Mouse (Mus musculus) embryonic facial prominence, embryonic 10.5 days (tissue): ENCODE data around the gene Nars2. TPM values are rescaled to one million over a fixed set of nuclear protein-coding genes. Genes with fewer than 3 reads are reported as not detected.
A peak's percentile ranks its signal among the peaks of the same experiment; 100 is the strongest.

Source experiments
- DNase-seq: peaks from one replicate; pipeline ENCODE4 v3.0.0-alpha.2; 2017; ENCODE audit warnings: low spot score
- H3K27ac ChIP-seq: fragments of 300-500 bp; sonication (generic); replicated peaks from 2 replicates; pipeline ENCODE4 v1.5.1; 2016; ENCODE audit warnings: mild to moderate bottlenecking
- H3K27me3 ChIP-seq: fragments of 300-500 bp; sonication (generic); replicated peaks from 2 replicates; pipeline ENCODE4 v1.6.1; 2016; ENCODE audit warnings: low read depth, mild to moderate bottlenecking; ENCODE audit not compliant: poor library complexity, severe bottlenecking
- H3K36me3 ChIP-seq: fragments of 300-500 bp; sonication (generic); replicated peaks from 2 replicates; pipeline ENCODE4 v1.6.1; 2016; ENCODE audit warnings: mild to moderate bottlenecking, moderate library complexity
- H3K4me1 ChIP-seq: fragments of 300-500 bp; sonication (generic); 2 replicates; pipeline ENCODE4 v1.6.1; 2016
- H3K4me3 ChIP-seq: fragments of 300-500 bp; sonication (generic); 2 replicates; pipeline ENCODE4 v1.5.1; 2016; ENCODE audit warnings: mild to moderate bottlenecking, moderate library complexity
- H3K9me3 ChIP-seq: fragments of 300-500 bp; sonication (generic); 2 replicates; pipeline ENCODE4 v1.6.1; 2016; ENCODE audit warnings: mild to moderate bottlenecking
- WGBS: fragments of 180-500 bp; shearing (Covaris S2); methylation state at CpG from one replicate; pipeline ENCODE4 v1.1.7; 2016; 5-methylcytosine and 5-hydroxymethylcytosine counted together
- polyA plus RNA-seq: library from polyadenylated mRNA; unstranded; fragments of >200 nt; fragmentation: Nextera tagmentation; extraction: Ambion mirVana; gene quantifications from 2 replicates; pipeline ENCODE4 v1.2.1, GENCODE M21; 2016

The Nars2 gene
- polyA plus RNA-seq, 1 experiment from 2014 or later = 26.3 TPM

DNA sequence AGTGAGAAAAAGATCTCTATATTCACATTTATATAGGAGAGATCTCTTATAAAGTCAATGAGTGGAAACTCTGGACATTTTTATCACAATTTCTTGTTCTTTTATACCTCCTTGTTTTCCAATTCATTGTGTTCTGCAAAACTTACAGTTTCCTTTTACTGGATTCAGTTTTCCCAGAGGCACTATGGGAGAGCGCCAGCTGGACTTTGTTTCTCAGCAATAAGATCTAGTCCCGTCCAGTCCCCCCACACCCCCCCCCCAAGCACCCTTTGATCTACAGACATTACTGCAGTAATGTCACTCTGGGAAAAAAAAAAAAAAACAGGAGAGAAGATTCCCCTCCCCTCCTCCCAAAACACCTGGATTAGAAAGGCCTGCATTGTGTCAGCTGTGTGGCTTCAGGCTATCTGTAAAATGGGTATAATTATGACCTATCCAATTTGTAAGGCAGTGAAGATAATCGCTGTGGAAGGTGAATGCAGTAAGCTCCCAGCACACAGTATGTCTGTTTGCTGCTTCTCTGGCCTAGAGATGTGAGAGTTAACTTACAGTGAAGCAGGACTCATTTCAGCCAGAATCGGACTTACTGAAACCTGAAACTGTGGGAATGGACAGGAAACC lies 129.4 kb downstream of the Nars2 start:
- DNase-seq = no peak
- no peaks in the 10 kb centered on the region for H3K9me3 ChIP-seq
- H3K27ac ChIP-seq = peak overlapping the region; percentile 94
- H3K27me3 ChIP-seq = no peaks in the 10 kb centered on the region; the same call in 1 of the 2 replicates
- peaks cover 39% of the 10 kb centered on the region for H3K4me1 ChIP-seq
- 29% methylated on average over 4 of the region's 4 CpGs for WGBS
- H3K36me3 ChIP-seq = no peaks in the 10 kb centered on the region
- peak overlapping the region; percentile 85 for H3K4me3 ChIP-seq

DNA sequence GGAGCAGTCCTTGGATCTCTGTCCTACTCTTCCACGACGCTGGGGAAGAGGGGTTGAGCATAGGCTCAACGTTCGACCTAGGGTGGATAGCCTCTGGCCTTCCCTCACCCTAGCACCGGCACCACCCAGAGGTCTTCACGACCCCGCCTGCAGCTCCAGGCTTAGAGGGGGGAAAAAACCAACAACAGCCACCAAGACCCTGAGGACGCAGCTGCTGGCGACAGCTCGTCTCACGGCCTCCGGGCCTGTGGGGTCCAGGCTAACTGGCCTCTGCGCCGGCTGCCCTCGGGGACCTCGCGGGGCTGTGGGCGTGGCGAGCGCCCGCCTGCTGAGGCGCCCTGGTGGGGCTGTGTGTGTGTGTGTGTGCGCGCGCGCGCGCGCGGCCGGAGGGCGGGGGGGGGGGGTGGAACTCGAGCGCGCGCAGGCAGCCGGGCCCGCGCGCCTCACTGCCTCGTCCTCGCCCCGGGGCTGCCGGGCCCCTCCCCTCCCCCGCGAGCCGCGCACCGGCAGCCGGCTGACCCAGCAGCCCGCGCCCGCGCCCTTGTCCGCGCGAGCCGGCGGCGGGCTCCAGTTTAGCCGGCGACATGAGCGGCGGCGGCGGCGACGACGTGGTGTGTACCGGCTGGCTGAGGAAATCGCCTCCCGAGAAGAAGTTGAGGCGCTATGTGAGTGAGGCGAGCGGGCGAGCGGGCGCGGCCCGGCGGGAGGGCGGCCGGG lies 130.1 kb downstream of the Nars2 start, which contains the start of gene Gab2:
Gene Gab2, plus strand, starts transcription at position 345 of the 717 bp plus-strand sequence.
- no peaks in the 10 kb centered on the region for H3K9me3 ChIP-seq
- no peaks in the 10 kb centered on the region for H3K36me3 ChIP-seq
- WGBS = 2% methylated on average over 73 of the region's 83 CpGs
- peak within 1 kb of the TSS; percentile 85 for H3K4me3 ChIP-seq
- no peaks in the 10 kb centered on the region; the same call in 1 of the 2 replicates for H3K27me3 ChIP-seq
- peak within 1 kb of the TSS; percentile 94 for H3K27ac ChIP-seq
- peak; percentile 87 for DNase-seq
- peaks cover 39% of the 10 kb centered on the region for H3K4me1 ChIP-seq

DNA sequence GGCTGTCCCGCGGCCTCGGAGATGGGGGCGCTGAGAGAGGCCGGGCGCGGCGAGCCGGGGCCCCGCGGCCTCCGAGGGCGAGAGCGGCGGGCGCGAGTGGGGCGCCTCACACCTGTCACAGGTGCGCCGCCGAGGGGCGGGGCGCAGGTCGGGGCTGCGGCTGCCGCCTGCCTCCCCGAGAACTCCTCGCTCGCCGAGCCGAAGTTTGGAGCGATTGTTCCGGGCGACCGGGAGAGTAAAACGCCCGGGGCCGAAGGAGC lies 130.6 kb downstream of the Nars2 start:
- H3K27ac ChIP-seq = peak overlapping the region; percentile 94
- H3K9me3 ChIP-seq = no peaks in the 10 kb centered on the region
- DNase-seq = peak; percentile 65
- peak overlapping the region; percentile 85 for H3K4me3 ChIP-seq
- under 1% methylated on average over 36 of the region's 38 CpGs for WGBS
- H3K4me1 ChIP-seq = peaks cover 35% of the 10 kb centered on the region
- H3K36me3 ChIP-seq = no peaks in the 10 kb centered on the region
- no peaks in the 10 kb centered on the region; the same call in 1 of the 2 replicates for H3K27me3 ChIP-seq

GRCm38 (mm10) chr7:97082219-97083101 lies 131.2 kb downstream of the Nars2 start:
- H3K4me3 ChIP-seq = peak overlapping the region; percentile 85
- DNase-seq = peak; percentile 73
- H3K36me3 ChIP-seq = no peaks in the 10 kb centered on the region
- H3K4me1 ChIP-seq = peaks cover 30% of the 10 kb centered on the region
- peak overlapping the region; percentile 94 for H3K27ac ChIP-seq
- no peaks in the 10 kb centered on the region; the same call in 1 of the 2 replicates for H3K27me3 ChIP-seq
- no peaks in the 10 kb centered on the region for H3K9me3 ChIP-seq
- WGBS = under 1% methylated on average over 40 of the region's 40 CpGs

GRCm38 (mm10) chr7:97083579-97083978 lies 132.3 kb downstream of the Nars2 start:
- no peaks in the 10 kb centered on the region for H3K36me3 ChIP-seq
- no peaks in the 10 kb centered on the region for H3K9me3 ChIP-seq
- no peak overlapping the region for H3K27ac ChIP-seq
- H3K4me1 ChIP-seq = peaks cover 30% of the 10 kb centered on the region
- no peak for DNase-seq
- 81% methylated on average over 9 of the region's 9 CpGs for WGBS
- peak overlapping the region; percentile 85; the same call in 1 of the 2 replicates for H3K4me3 ChIP-seq
- H3K27me3 ChIP-seq = no peaks in the 10 kb centered on the region; the same call in 1 of the 2 replicates

- no peak for DNase-seq
- H3K36me3 ChIP-seq = no peaks in the 10 kb centered on the region
- no peaks in the 10 kb centered on the region for H3K9me3 ChIP-seq
- no peak overlapping the region for H3K4me3 ChIP-seq
- no peaks in the 10 kb centered on the region for H3K27me3 ChIP-seq
- H3K4me1 ChIP-seq = peaks cover 30% of the 10 kb centered on the region
- 93% methylated on average over 1 of the region's 1 CpGs for WGBS
- H3K27ac ChIP-seq = no peak overlapping the region
These were observed 132.9 kb downstream of the Nars2 start for GRCm38 (mm10) chr7:97084181-97084580.

- no peaks in the 10 kb centered on the region for H3K36me3 ChIP-seq
- H3K4me3 ChIP-seq = no peak overlapping the region
- H3K4me1 ChIP-seq = peaks cover 28% of the 10 kb centered on the region
- H3K27me3 ChIP-seq = no peaks in the 10 kb centered on the region
- H3K27ac ChIP-seq = no peak overlapping the region
- H3K9me3 ChIP-seq = no peaks in the 10 kb centered on the region
- no peak for DNase-seq
- WGBS = 16% methylated on average over 4 of the region's 4 CpGs
These were observed 134.0 kb downstream of the Nars2 start for GRCm38 (mm10) chr7:97085291-97085690.

- DNase-seq = no peak
- WGBS = 84% methylated on average over 3 of the region's 3 CpGs
- Histone ChIP-seq H3K9me3 (no peaks in the 10 kb centered on the region), H3K27ac (no peak overlapping the region), H3K4me1 (no peaks in the 10 kb centered on the region), H3K4me3 (no peak overlapping the region), H3K27me3 (no peaks in the 10 kb centered on the region), H3K36me3 (no peaks in the 10 kb centered on the region)
These were observed 142.9 kb downstream of the Nars2 start for GRCm38 (mm10) chr7:97094241-97094640.

- Histone ChIP-seq H3K4me1 (no peaks in the 10 kb centered on the region), H3K36me3 (no peaks in the 10 kb centered on the region), H3K27me3 (no peaks in the 10 kb centered on the region), H3K27ac (no peak overlapping the region), H3K9me3 (no peaks in the 10 kb centered on the region), H3K4me3 (no peak overlapping the region)
- no peak for DNase-seq
- 90% methylated on average over 3 of the region's 3 CpGs for WGBS
These were observed 156.8 kb downstream of the Nars2 start for GRCm38 (mm10) chr7:97108119-97108518.

Other genes with a start within 250 kb of the Nars2 start
- 6.7 and 7.0 TPM in 2 replicates for gene Gab2, start 130.1 kb downstream of the Nars2 start, polyA plus RNA-seq